Mouse (Mus musculus): ENCODE measurements around the gene Scg2.

The Scg2 gene

DNA sequence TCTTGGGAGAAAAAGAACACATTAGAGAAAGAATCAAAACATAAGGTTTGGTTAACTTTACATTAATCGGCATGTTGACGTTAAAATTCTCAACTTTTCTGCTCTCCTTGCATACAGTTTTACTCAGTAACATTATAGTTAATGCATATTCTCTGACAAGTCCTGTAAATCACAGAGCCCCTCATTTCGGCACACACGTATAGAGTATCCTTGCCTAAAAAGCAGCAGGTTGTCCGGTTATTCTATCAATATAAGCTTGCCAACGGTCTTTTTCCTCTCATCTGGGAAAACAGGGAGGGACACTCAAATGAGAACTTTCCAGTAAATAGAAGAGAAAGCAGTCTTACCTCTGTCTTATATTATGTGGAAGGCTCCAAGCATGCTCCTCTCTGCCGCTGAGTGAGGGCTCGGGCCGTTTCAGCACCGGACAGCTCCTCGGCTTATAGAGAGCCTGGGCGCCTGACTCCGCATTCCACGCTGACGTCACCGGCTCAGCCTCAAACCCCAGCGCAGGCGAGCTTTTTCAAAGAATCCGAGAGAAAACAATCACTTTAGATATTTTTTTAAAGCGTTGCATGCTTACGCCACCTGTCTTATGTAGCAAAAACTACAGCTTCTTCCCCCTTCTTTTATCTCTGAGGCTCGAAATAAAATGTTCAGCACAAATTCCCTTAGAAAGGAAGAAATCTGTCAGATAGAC, at the start of gene Scg2:
Gene Scg2 (minus strand): TSS at position 512 of the 700 bp plus-strand sequence.
- DNase-seq (ENCODE audit: low read depth, low spot score): peak; percentile 81

GRCm38 (mm10) chr1:79485546-79485945, 45.6 kb upstream of the Scg2 start:
- no peak for DNase-seq (ENCODE audit: low read depth, low spot score)

GRCm38 (mm10) chr1:79470856-79471255, 30.9 kb upstream of the Scg2 start:
- DNase-seq (ENCODE audit: low read depth, low spot score): no peak

DNA sequence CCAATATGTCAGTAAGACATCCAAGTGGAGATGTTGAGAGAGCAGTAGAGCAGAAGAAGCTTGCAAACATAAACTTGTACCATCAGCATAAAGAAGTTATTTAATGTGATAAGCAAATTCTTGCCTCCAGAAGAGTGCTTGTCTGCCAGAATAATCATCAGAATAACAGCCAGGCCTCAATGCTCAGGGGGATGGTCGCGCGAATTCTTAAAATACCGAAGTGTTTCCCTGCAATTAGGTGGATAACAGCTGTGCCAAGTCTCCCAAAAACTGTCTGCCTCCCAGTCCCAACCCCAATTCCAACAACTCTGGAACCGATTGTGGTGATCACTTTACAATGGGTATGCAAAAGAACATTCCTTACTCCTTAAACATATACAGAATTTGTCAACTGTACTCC, 30.0 kb upstream of the Scg2 start:
- DNase-seq (ENCODE audit: low read depth, low spot score): no peak

- no peak for DNase-seq (ENCODE audit: low read depth, low spot score)
These were observed 26.7 kb upstream of the Scg2 start for GRCm38 (mm10) chr1:79466585-79466984.

DNA sequence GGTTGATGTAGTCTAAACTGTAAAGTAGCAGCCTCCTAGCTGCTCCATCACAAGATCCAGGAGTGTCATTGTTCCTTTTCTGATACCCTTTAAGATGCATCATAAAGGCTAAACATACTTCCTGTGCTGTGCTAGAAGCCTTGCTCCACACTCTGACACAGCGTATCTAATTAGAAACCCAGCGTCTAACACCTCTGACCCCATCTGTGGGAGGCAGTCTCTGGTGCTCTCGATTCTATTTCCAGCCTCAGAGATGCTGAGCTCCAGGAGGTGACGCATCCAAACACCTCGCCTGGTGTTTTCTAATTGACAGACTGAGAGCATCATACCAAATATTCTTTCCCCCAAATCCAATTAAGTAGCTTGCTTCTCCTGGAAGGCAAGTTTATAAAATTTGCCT, 18.6 kb upstream of the Scg2 start:
- DNase-seq (ENCODE audit: low read depth, low spot score): no peak

GRCm38 (mm10) chr1:79454164-79454563, 14.2 kb upstream of the Scg2 start:
- peak; percentile 47 for DNase-seq (ENCODE audit: low read depth, low spot score)

DNA sequence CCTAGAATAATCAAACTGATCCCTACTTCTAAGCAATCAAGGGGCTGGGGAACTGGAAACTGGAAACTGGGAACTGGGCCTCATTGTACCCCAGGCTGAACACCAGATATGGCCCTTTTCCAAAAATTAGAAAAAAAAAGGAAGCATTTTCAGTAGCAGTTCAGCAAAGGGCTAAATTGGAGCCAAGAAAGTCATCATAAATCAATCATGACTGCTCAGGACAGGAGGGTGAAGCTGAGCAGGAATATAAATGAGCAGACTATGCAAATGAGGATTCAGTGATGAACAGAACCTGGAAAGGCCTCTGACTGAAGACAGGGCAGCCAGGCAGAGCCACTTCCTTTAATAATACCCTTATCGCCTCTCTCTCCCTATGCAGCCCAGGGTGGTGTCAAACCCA, 12.4 kb upstream of the Scg2 start:
- no peak for DNase-seq (ENCODE audit: low read depth, low spot score)

DNA sequence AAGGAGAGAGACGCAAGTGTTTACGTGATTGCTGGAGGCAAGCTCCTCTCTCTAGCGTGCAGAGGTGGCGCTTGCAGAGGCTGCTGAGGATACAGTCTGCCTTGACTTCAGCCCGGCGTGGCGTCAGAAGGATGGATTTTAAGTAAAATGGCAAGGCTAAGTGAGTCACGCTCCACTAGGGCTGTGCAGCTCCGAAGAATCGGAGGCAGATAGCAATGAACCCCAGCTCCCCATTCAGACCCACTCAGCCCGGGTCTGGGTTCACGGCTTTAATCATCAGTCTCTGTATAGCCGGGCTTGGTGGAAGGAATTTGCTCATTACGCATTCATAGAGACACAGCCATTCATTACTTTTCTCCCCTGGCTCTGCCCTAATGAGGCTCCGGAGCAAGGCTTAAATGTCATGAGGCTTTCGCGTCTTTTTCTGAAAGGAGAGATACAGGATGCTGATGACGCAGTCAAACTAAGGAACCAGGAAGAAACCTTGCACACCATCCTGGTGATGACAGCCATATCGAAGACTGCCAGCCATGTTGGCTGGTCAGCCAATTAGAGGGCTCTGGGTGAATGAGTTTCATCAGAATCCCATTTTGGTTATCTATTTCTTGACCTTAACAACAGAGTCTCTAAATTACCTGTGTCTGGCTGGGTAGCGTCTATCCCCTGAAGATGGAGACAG, 10.6 kb upstream of the Scg2 start:
- DNase-seq (ENCODE audit: low read depth, low spot score): no peak

DNA sequence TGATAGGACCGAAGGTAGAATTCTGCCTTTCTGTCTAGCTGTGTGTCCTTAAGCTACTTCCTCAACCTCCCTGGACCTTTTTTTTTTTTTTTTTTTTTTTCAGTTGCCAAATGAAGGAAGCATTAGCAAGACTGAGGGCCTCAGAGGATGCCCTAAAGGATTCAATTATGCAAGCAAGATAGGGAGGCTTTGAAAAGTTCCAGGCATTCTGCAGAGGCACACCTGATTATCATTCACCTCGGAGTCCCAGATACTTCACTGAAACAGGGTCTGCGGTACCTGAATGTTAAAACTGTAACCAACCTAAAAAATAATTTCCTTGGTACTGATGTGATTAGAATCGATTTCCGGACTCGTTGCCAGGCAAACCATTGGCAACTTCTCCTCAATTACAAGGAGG, 10.0 kb upstream of the Scg2 start:
- no peak for DNase-seq (ENCODE audit: low read depth, low spot score)

- DNase-seq (ENCODE audit: low read depth, low spot score): no peak
These were observed 5.7 kb upstream of the Scg2 start for GRCm38 (mm10) chr1:79445586-79445985.

DNA sequence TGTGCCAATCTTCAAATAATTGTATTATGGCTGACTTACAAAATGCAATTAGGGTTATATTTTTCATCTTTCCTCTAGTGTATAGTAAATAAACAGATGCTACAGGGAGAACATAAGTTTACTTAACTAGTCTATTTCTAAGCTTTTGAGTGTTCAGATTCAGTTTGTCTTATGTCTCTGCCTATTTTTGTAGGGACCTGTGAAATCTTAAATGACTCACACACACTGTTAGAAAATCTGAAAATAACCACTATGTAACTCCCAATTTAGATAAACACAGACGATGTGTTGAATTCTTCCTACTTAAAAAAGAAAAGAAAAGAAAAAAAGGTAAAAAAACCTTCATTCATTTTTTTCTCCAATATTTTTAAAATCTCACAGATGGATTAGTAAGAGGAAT, 2.2 kb downstream of the Scg2 start:
- DNase-seq (ENCODE audit: low read depth, low spot score): no peak

DNA sequence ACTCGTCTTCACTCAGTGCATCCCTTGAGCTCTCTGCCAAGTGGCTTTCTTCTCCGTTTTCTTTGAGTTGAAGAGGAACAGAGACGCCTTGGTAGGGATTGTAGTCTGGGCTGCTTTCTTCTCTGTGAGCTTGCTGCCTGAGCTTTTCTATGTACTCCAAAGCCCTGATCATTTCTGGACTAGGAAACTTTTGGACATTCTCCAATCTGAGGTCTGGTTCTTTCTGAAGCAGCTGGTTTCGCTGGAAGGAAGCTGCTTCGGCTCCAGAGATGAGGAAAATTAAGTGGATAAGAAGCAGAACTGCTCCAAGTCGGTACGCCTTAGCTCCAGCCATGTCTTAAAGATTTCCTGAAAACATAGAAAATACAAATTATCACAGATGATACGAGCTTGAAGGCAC, 3.2 kb downstream of the Scg2 start:
- DNase-seq (ENCODE audit: low read depth, low spot score): no peak

DNA sequence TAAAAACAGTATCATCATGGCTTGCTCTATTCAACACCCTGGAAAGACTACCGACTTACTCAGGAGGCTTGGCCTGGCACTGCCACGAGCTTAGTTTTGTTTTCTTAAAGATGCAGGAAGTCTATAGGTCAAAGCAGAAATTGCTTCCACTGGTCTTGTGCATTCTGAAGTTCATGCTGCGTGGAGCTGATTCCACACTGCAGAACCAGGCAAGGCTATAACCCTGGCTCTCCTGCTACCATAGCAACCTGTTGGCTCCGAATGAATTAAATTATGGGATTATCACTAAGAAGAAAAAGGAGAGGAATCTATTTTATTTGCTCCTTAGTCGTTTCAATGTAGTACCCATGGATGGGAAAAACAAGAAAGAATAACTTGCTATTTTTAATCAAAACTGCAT, 10.9 kb downstream of the Scg2 start:
- DNase-seq (ENCODE audit: low read depth, low spot score): no peak

DNA sequence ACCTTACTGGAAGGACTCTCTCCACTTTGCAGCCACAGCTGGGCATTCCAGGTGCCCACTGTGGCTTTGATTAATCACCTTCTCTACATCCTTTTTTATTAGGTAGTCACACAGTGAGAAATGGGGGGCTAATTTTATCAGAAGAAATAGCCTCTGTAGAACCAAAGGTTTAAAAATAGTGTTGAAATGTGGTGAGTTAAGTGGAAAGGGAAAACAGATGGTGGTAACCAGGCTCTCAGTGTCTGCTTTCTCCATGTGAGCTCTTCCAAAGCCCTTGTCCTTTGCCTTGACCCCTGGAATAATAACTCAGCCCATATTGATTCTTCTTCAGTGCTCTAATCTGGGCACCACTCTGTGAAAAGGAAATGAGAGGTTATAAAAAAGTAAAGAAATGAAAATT, 24.4 kb downstream of the Scg2 start:
- no peak for DNase-seq (ENCODE audit: low read depth, low spot score)

DNA sequence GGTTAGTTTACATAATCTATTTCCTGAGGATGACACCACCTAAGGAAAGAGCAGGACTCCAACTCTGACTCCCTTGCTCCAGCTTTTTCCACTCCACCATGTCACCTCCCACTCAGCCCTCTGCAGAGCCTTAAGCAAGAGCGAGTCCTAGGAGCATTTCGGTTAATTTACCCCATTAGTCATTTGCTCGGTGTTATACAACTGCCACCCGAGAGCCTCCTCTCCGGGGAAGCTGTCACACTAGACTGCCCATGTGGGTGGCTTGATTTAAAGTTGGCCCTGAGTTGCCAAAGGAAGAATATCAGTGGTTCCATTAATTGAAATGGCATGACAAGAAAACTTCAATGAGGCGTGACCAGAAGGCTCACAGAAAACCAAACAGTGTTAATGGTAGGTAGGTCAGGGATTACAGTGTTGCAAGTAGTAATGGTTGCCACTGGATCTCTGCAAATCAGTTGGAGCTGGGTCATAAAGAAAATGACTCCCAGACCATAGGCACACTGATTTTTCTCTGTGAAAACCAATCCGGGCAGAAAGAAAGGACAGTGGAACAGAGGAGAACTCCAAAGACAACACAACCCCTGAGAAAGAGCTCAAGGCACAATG, 33.5 kb downstream of the Scg2 start:
- no peak for DNase-seq (ENCODE audit: low read depth, low spot score)

DNA sequence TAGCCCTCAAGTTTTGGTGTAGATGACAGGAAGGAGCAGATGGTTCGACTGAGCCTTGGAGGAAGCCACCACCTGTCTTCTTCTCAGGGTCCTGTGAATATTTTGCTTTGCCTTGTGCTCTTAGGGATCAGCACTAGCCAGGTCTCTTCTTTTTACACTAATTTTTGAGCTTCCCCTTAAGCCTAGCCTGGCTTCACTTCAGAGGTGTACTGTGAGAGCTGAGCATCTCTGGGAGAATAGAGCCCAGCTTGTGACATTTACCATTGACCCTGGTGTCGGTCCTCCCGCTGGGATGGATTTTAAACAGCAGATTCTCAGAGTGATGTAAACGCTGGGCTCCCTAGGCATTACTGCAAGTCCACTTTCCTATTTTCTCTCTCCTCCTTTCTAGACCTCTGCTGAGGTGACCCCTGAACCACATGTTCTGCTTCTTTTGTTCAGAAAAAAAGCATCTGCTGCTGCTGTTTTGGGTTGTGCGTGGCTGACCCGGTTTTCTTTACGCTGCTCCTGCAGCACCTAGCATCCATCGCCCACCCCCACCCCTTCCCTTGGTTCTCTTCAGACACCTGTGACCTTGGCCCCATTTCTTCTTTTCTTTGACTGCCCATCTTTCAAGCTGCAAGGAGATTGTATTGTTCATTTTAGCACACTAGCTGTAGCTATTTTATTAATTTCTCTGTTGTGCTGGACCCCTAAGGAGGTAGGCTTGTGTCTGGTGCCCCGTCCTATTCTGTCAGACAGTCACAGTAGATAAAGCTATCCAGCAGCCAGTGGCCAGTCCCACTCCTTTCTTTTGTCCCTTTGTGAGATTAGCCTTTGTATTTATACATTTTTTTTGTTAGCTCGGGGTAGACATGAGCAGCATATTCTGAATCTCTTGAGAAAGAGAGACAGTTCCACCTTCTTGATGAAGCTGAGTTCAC, 38.6 kb downstream of the Scg2 start:
- DNase-seq (ENCODE audit: low read depth, low spot score): no peak

GRCm38 (mm10) chr1:79400284-79400683, 39.6 kb downstream of the Scg2 start:
- no peak for DNase-seq (ENCODE audit: low read depth, low spot score)
